Mouse (Mus musculus): Measurements from ENCODE around the gene Gm11238.
"Not testable (repeated sequence)": the region's sequence is repeated elsewhere in the genome, so short reads cannot be mapped to it uniquely, and the experiment has no call there.

GRCm38 (mm10) chr4:73661864-73662263 lies 54.2 kb downstream of the Gm11238 start:
- TF ChIP-seq EP300, CTCF (IDR thresholded peaks at IDR 0.05; ENCODE audit: low read depth): not testable (repeated sequence)
